Mouse (Mus musculus) CH12.LX (cell line): ENCODE measurements around the gene Macc1. TPM values are rescaled to one million over a fixed set of nuclear protein-coding genes. Genes with fewer than 3 reads are reported as not detected.

ENCODE experiments used
- DNase-seq: peaks from one replicate; pipeline ENCODE4 v3.0.0-alpha.2; 2013; ENCODE audit errors: extremely low read depth
- H3K27ac ChIP-seq: 2 replicates; pipeline ENCODE4 v1.5.1; 2012; ENCODE audit warnings: low read depth, mild to moderate bottlenecking, control low read depth, moderate library complexity; ENCODE audit not compliant: insufficient read depth
- H3K27me3 ChIP-seq: replicated peaks from 2 replicates; pipeline ENCODE3; 2012; ENCODE audit warnings: inconsistent platforms
- H3K36me3 ChIP-seq, 2 experiments: replicated peaks in 1 of 2; 2 replicates each; pipeline versions ENCODE3 to v1.6.1; 2012; ENCODE audit warnings: inconsistent platforms in 1 of 2, low read length in 1 of 2, mild to moderate bottlenecking in 1 of 2, mixed read lengths in 1 of 2, moderate library complexity in 1 of 2; ENCODE audit not compliant: control insufficient read depth in 1 of 2, insufficient read depth in 1 of 2
- H3K4me1 ChIP-seq, 2 experiments: 2 replicates each; pipeline ENCODE4 v1.6.1; 2012; ENCODE audit warnings: inconsistent platforms in 1 of 2, moderate library complexity in 1 of 2; ENCODE audit not compliant: insufficient read depth in 2 of 2, control insufficient read depth in 1 of 2
- H3K4me2 ChIP-seq: 2 replicates; pipeline ENCODE4 v1.6.1; 2012; ENCODE audit warnings: low read depth, mild to moderate bottlenecking, control low read depth; ENCODE audit not compliant: poor library complexity, insufficient read depth, severe bottlenecking
- H3K4me3 ChIP-seq, 3 experiments: fragments of 150-350 bp in 1 of 3; sonication (generic) in 1 of 3; replicated peaks in 1 of 3; 2 replicates each; pipeline versions ENCODE3 to v1.5.1; 2011 to 2012; ENCODE audit warnings: low read depth in 2 of 3, low read length in 2 of 3, mild to moderate bottlenecking in 2 of 3, moderate library complexity in 2 of 3, control low read depth in 1 of 3, improper control_type of control experiment in 1 of 3, inconsistent platforms in 1 of 3, mixed read lengths in 1 of 3; ENCODE audit not compliant: poor library complexity in 1 of 3
- H3K79me2 ChIP-seq: replicated peaks from 2 replicates; pipeline ENCODE4 v1.6.1; 2012; ENCODE audit warnings: mild to moderate bottlenecking, moderate library complexity; ENCODE audit not compliant: control insufficient read depth, poor library complexity, insufficient read depth, severe bottlenecking; ENCODE audit errors: extremely low read depth
- H3K9ac ChIP-seq: 2 replicates; pipeline ENCODE4 v1.6.1; 2012; ENCODE audit warnings: low read depth, mild to moderate bottlenecking, control low read depth, moderate library complexity; ENCODE audit not compliant: insufficient read depth
- H3K9me3 ChIP-seq: replicated peaks from 2 replicates; pipeline ENCODE3; 2012; ENCODE audit warnings: low read length, inconsistent platforms, mixed read lengths
- BHLHE40 ChIP-seq: IDR thresholded peaks from 2 replicates; pipeline ENCODE4 v1.6.1; 2011; ENCODE audit warnings: mild to moderate bottlenecking, low read depth, low read length, improper control_type of control experiment
- CTCF ChIP-seq, 2 experiments: IDR thresholded peaks in 1 of 2; conservative IDR thresholded peaks in 1 of 2; 2 replicates each; pipeline ENCODE4 v1.5.1; 2011 to 2012; ENCODE audit warnings: low read depth in 2 of 2, low read length in 2 of 2, improper control_type of control experiment in 1 of 2, inconsistent platforms in 1 of 2, mild to moderate bottlenecking in 1 of 2, moderate library complexity in 1 of 2
- EP300 ChIP-seq: IDR thresholded peaks from 2 replicates; pipeline ENCODE4 v1.6.1; 2011; ENCODE audit warnings: low read length, improper control_type of control experiment
- ETS1 ChIP-seq: conservative IDR thresholded peaks from 2 replicates; pipeline ENCODE4 v1.6.1; 2012; ENCODE audit warnings: low read depth, mild to moderate bottlenecking, inconsistent platforms, low read length, improper control_type of control experiment, moderate library complexity
- GABPA ChIP-seq: IDR thresholded peaks from 2 replicates; pipeline ENCODE4 v1.6.1; 2012; ENCODE audit warnings: low read depth, low read length, improper control_type of control experiment, inconsistent platforms; ENCODE audit not compliant: insufficient replicate concordance
- JUN ChIP-seq: IDR thresholded peaks from 2 replicates; pipeline ENCODE4 v1.6.1; 2011; ENCODE audit warnings: low read depth, mild to moderate bottlenecking, low read length, improper control_type of control experiment, moderate library complexity; ENCODE audit not compliant: insufficient read depth
- MXI1 ChIP-seq: IDR thresholded peaks from 2 replicates; pipeline ENCODE4 v1.6.1; 2011; ENCODE audit warnings: mild to moderate bottlenecking, low read depth, low read length, improper control_type of control experiment
- MYC ChIP-seq: IDR thresholded peaks from 2 replicates; pipeline ENCODE4 v1.6.1; 2011; ENCODE audit warnings: low read depth, mild to moderate bottlenecking, improper control_type of control experiment, low read length
- PAX5 ChIP-seq: IDR thresholded peaks from 2 replicates; pipeline ENCODE4 v1.6.1; 2012; ENCODE audit warnings: low read length, inconsistent platforms, mixed read lengths
- RAD21 ChIP-seq: IDR thresholded peaks from 2 replicates; pipeline ENCODE4 v1.6.1; 2011; ENCODE audit warnings: low read depth, mild to moderate bottlenecking, low read length, improper control_type of control experiment, moderate library complexity
- SMC3 ChIP-seq: IDR thresholded peaks from 2 replicates; pipeline ENCODE4 v1.6.1; 2011; ENCODE audit warnings: low read depth, low read length, improper control_type of control experiment
- UBTF ChIP-seq: IDR thresholded peaks from 2 replicates; pipeline ENCODE4 v1.6.1; 2012; ENCODE audit warnings: low read depth, mild to moderate bottlenecking, inconsistent platforms, low read length, improper control_type of control experiment, moderate library complexity
- USF2 ChIP-seq: conservative IDR thresholded peaks from 2 replicates; pipeline ENCODE4 v1.6.1; 2011; ENCODE audit warnings: low read depth, low read length, improper control_type of control experiment
- ZC3H11A ChIP-seq: IDR thresholded peaks from 2 replicates; pipeline ENCODE4 v1.6.1; 2012; ENCODE audit warnings: low read depth, mild to moderate bottlenecking, inconsistent platforms, low read length, improper control_type of control experiment
- dilution Hi-C: fragments of 300-500 bp; cut with MboI; formaldehyde crosslinking; loops from 2 replicates; pipeline ENCODE4 v1.14.3; 2020; ENCODE audit warnings: low sequenced_read_pairs; ENCODE audit not compliant: extremely low pct_unique_long_range_greater_than_20kb, extremely low pct_ligation_motif_present
- in situ Hi-C: fragments of 300-500 bp; cut with MboI; formaldehyde crosslinking; loops from 3 replicates; pipeline ENCODE4 v1.14.3; 2019; ENCODE audit warnings: low sequenced_read_pairs, low pct_ligation_motif_present, low pct_unique_long_range_greater_than_20kb, mixed read lengths
- polyA plus RNA-seq: library from polyadenylated mRNA; unstranded; fragments of >175 nt; gene quantifications from 2 replicates; pipeline ENCODE4 v1.2.1, GENCODE M21; 2012; ENCODE audit warnings: low read depth; ENCODE audit not compliant: insufficient read length
- total RNA-seq, 2 experiments: library from RNA; depleted of rRNA; stranded (reverse); fragments of 300-350 nt in 1 of 2; fragments of >200 nt in 1 of 2; gene quantifications; 2 replicates each; pipeline ENCODE4 v1.2.3; 2012 to 2014

Gene Macc1
- total and polyA plus RNA-seq, 3 experiments = 0.04 to 0.19 (median 0.13) TPM

DNA sequence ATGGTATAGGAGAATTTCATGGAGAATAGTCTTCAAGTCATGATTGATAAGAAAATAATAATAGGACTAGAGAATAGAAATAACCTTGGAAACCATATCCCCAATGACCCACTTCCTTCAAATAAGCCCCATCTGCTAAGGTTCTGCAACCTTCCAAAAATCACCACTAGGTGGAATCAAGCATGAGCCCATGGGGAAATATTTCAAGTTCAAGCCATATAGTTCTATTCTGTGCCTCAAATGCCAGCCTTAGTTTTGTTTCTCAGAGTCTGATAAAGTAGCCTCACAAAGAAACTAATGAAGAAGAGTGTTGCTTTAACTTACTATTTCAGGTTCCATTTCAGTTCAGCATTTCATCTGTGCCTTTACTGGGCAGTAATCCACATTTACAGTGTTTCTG is 197.1 kb downstream of the Macc1 start:
- DNase-seq = peak; percentile 36
- H3K79me2 ChIP-seq = no peaks in the 10 kb centered on the region
- no peaks in the 10 kb centered on the region for H3K36me3 ChIP-seq
- no peaks in the 10 kb centered on the region for H3K27me3 ChIP-seq
- no peak for TF ChIP-seq ZC3H11A
- no peak for TF ChIP-seq MXI1
- no peak for TF ChIP-seq BHLHE40
- TF ChIP-seq MYC = no peak
- no peak for TF ChIP-seq PAX5
- TF ChIP-seq GABPA = no peak
- TF ChIP-seq UBTF = no peak
- peak; percentile 43 for TF ChIP-seq RAD21
- no peak for TF ChIP-seq JUN
- no peak for TF ChIP-seq EP300
- peak; percentile 44 for TF ChIP-seq SMC3
- TF ChIP-seq ETS1 = no peak
- peak in 1 of 2 experiments; percentile 50; a peak in 2 of 4 replicates for TF ChIP-seq CTCF (conservative IDR thresholded peaks at IDR 0.05 in 1 of 2, IDR thresholded peaks at IDR 0.05 in 1 of 2; ENCODE audit: low read depth in 2 of 2, low read length in 2 of 2)
- no peak for TF ChIP-seq USF2
- no peaks in the 10 kb centered on the region; a peak in 1 of 4 replicates for H3K4me1 ChIP-seq
- H3K4me2 ChIP-seq = no peak overlapping the region
- no peaks in the 10 kb centered on the region for H3K9me3 ChIP-seq
- H3K9ac ChIP-seq = no peak overlapping the region
- in situ Hi-C loops = no loop called here
- no peak overlapping the region for H3K4me3 ChIP-seq
- H3K27ac ChIP-seq = no peak overlapping the region
- dilution Hi-C loops = no loop called here

Other genes starting within 250 kb of the Macc1 start
- not detected in 2 replicates for gene Itgb8, start 75.5 kb upstream of the Macc1 start, total RNA-seq (2012; rRNA removed)
- not detected in 2 replicates for gene Itgb8, start 75.5 kb upstream of the Macc1 start, total RNA-seq (2014; rRNA removed)
- gene Itgb8, start 75.5 kb upstream of the Macc1 start, polyA plus RNA-seq = not detected in 2 replicates